Mouse (Mus musculus): ENCODE measurements around the gene Ccdc177.
A peak's percentile ranks its signal among the peaks of the same experiment; 100 is the strongest.

The Ccdc177 gene

GRCm38 (mm10) chr12:80785005-80785404, 24.5 kb upstream of the Ccdc177 start:
- no peak for DNase-seq (ENCODE audit: low spot score)

GRCm38 (mm10) chr12:80783889-80784288, 23.4 kb upstream of the Ccdc177 start:
- no peak for DNase-seq (ENCODE audit: low spot score)

- no peak for DNase-seq (ENCODE audit: low spot score)
Observed at GRCm38 (mm10) chr12:80782892-80783291, 22.4 kb upstream of the Ccdc177 start.

GRCm38 (mm10) chr12:80782190-80782589, 21.7 kb upstream of the Ccdc177 start:
- DNase-seq (ENCODE audit: low spot score) = no peak

GRCm38 (mm10) chr12:80779760-80780159, 19.3 kb upstream of the Ccdc177 start:
- no peak for DNase-seq (ENCODE audit: low spot score)

- no peak for DNase-seq (ENCODE audit: low spot score)
Observed at GRCm38 (mm10) chr12:80778188-80778936, 17.9 kb upstream of the Ccdc177 start.

GRCm38 (mm10) chr12:80776046-80776634, 15.7 kb upstream of the Ccdc177 start:
- no peak for DNase-seq (ENCODE audit: low spot score)

GRCm38 (mm10) chr12:80774786-80775185, 14.3 kb upstream of the Ccdc177 start:
- no peak for DNase-seq (ENCODE audit: low spot score)

- peak; percentile 73 for DNase-seq (ENCODE audit: low spot score)
Observed at GRCm38 (mm10) chr12:80769697-80770096, 9.2 kb upstream of the Ccdc177 start.

- no peak for DNase-seq (ENCODE audit: low spot score)
Observed at GRCm38 (mm10) chr12:80764116-80764515, 3.6 kb upstream of the Ccdc177 start.

GRCm38 (mm10) chr12:80762982-80763381, 2.5 kb upstream of the Ccdc177 start:
- no peak for DNase-seq (ENCODE audit: low spot score)

GRCm38 (mm10) chr12:80759713-80760395, 633 bp downstream of the Ccdc177 start:
- no peak for DNase-seq (ENCODE audit: low spot score)

GRCm38 (mm10) chr12:80759387-80759712, 1.1 kb downstream of the Ccdc177 start:
- DNase-seq (ENCODE audit: low spot score) = no peak

- no peak for DNase-seq (ENCODE audit: low spot score)
Observed at GRCm38 (mm10) chr12:80758559-80759386, 1.7 kb downstream of the Ccdc177 start.

- peak; percentile 79 for DNase-seq (ENCODE audit: low spot score)
Observed at GRCm38 (mm10) chr12:80757751-80758558, 2.5 kb downstream of the Ccdc177 start.

- DNase-seq (ENCODE audit: low spot score) = no peak
Observed at GRCm38 (mm10) chr12:80751556-80751955, 8.9 kb downstream of the Ccdc177 start.

- DNase-seq (ENCODE audit: low spot score) = no peak
Observed at GRCm38 (mm10) chr12:80746031-80746813, 14.3 kb downstream of the Ccdc177 start.

GRCm38 (mm10) chr12:80744614-80745013, 15.9 kb downstream of the Ccdc177 start:
- DNase-seq (ENCODE audit: low spot score) = no peak

- no peak for DNase-seq (ENCODE audit: low spot score)
Observed at GRCm38 (mm10) chr12:80739482-80739881, 21.0 kb downstream of the Ccdc177 start.

- DNase-seq (ENCODE audit: low spot score) = no peak
Observed at GRCm38 (mm10) chr12:80737283-80737600, 23.2 kb downstream of the Ccdc177 start.

Data from ovary, postnatal 36 days (tissue).